Mouse (Mus musculus): ENCODE results near the gene Gm10570. TPM values are rescaled to one million over a fixed set of nuclear protein-coding genes. Genes with fewer than 3 reads are reported as not detected.

Gene Gm10570
- polyA plus RNA-seq, 1 experiment from 2014 or later, result not detected

- no peak overlapping the region; the same call in 1 of the 2 replicates for H3K27ac ChIP-seq (replicated peaks)
Observed at GRCm38 (mm10) chr4:130264131-130264530, 44.3 kb downstream of the Gm10570 start.

DNA sequence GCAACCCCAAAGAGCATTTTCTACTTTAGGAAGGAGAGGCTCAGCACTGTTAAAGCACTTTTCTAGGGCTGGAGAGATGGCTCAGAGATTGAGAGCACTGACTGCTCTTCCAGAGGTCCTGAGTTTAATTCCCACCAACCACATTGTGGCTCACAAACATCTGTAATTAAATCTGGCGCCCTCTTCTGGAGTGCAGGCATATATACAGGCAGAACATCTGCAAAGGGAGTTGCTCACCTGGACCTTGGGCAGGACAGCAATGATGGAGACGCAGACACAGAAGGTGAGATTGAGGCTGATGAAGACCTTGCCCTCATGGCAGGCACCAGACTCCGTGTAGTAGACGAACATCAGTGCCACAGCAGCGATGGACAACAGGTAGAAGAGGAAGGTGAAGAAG lies 48.1 kb downstream of the Gm10570 start:
- WGBS, result 31% methylated on average over 5 of the region's 5 CpGs
- peaks cover 17% of the 10 kb centered on the region for H3K4me1 ChIP-seq

More at GRCm38 (mm10) chr4:130264131-130264530, 44.3 kb downstream of the Gm10570 start:
- H3K9me3 ChIP-seq, result no peaks in the 10 kb centered on the region
- peaks cover 36% of the 10 kb centered on the region for H3K4me1 ChIP-seq
- 21% methylated on average over 11 of the region's 11 CpGs for WGBS
- no peak for DNase-seq (ENCODE audit: low spot score)
- H3K27me3 ChIP-seq (replicated peaks; ENCODE audit: low read depth, poor library complexity, severe bottlenecking), result peaks cover 31% of the 10 kb centered on the region
- peaks cover 48% of the 10 kb centered on the region for H3K36me3 ChIP-seq (replicated peaks)
- peak overlapping the region; percentile 13; the same call in 1 of the 2 replicates for H3K4me3 ChIP-seq

More for the DNA sequence above, 48.1 kb downstream of the Gm10570 start:
- Histone ChIP-seq H3K27me3 (replicated peaks; ENCODE audit: low read depth, poor library complexity, severe bottlenecking) (peaks cover 27% of the 10 kb centered on the region), H3K36me3 (replicated peaks) (peaks cover 80% of the 10 kb centered on the region), H3K9me3 (no peaks in the 10 kb centered on the region), H3K4me3 (no peak overlapping the region), H3K27ac (replicated peaks) (no peak overlapping the region)
- no peak for DNase-seq (ENCODE audit: low spot score)

Other genes with a start within 250 kb of the Gm10570 start
- gene Pef1, start 206.1 kb downstream of the Gm10570 start, polyA plus RNA-seq (2016; fragmentation: Nextera tagmentation; extraction: Ambion mirVana), result 69.2 and 73.2 TPM in 2 replicates
- gene Hcrtr1, start 169.3 kb downstream of the Gm10570 start, polyA plus RNA-seq (2016; fragmentation: Nextera tagmentation; extraction: Ambion mirVana), result 0.21 and 0.41 TPM in 2 replicates
- gene Tinagl1, start 133.6 kb downstream of the Gm10570 start, polyA plus RNA-seq (2016; fragmentation: Nextera tagmentation; extraction: Ambion mirVana), result 10.7 and 12.3 TPM in 2 replicates
- gene Gm853, start 86.3 kb downstream of the Gm10570 start, polyA plus RNA-seq (2016; fragmentation: Nextera tagmentation; extraction: Ambion mirVana), result not detected in 2 replicates
- 43.6 and 60.0 TPM in 2 replicates for gene Serinc2, start 29.5 kb downstream of the Gm10570 start, polyA plus RNA-seq (2016; fragmentation: Nextera tagmentation; extraction: Ambion mirVana)
- gene Fabp3, start 79 bp downstream of the Gm10570 start, polyA plus RNA-seq (2016; fragmentation: Nextera tagmentation; extraction: Ambion mirVana), result 15.6 and 16.2 TPM in 2 replicates
- 70.9 and 73.3 TPM in 2 replicates for gene Zcchc17, start 51.3 kb upstream of the Gm10570 start, polyA plus RNA-seq (2016; fragmentation: Nextera tagmentation; extraction: Ambion mirVana)
- gene Snrnp40, start 51.5 kb upstream of the Gm10570 start, polyA plus RNA-seq (2016; fragmentation: Nextera tagmentation; extraction: Ambion mirVana), result 220 and 225 TPM in 2 replicates

Measured in embryonic facial prominence, embryonic 10.5 days (tissue).